Mouse (Mus musculus) kidney, embryonic 16.5 days (tissue): ENCODE data around the gene Yy1. TPM values are rescaled to one million over a fixed set of nuclear protein-coding genes. Genes with fewer than 3 reads are reported as not detected.
A peak's percentile ranks its signal among the peaks of the same experiment; 100 is the strongest.

Source experiments
- ATAC-seq: fragments of 200-750 bp; cut with Nextera tagmentation; 2 replicates; pipeline ENCODE4 v1.8.0; 2017; ENCODE audit warnings: moderate TSS enrichment; ENCODE audit not compliant: low FRiP score, low TSS enrichment
- H3K27ac ChIP-seq: fragments of 300-500 bp; sonication (generic); 2 replicates; pipeline ENCODE4 v1.5.1; 2014; ENCODE audit warnings: low read length
- H3K27me3 ChIP-seq: fragments of 300-500 bp; sonication (generic); 2 replicates; pipeline ENCODE4 v1.6.1; 2014; ENCODE audit warnings: low read length, control low read depth, mixed read lengths; ENCODE audit not compliant: insufficient read depth
- H3K36me3 ChIP-seq: fragments of 300-500 bp; sonication (generic); 2 replicates; pipeline ENCODE4 v1.6.1; 2014; ENCODE audit warnings: low read length, control low read depth, mixed read lengths; ENCODE audit not compliant: insufficient read depth
- H3K4me1 ChIP-seq: fragments of 300-500 bp; sonication (generic); 2 replicates; pipeline ENCODE4 v1.6.1; 2014; ENCODE audit warnings: low read length, control low read depth, mixed read lengths; ENCODE audit not compliant: insufficient read depth
- H3K4me2 ChIP-seq: fragments of 300-500 bp; sonication (generic); replicated peaks from 2 replicates; pipeline ENCODE4 v1.6.1; 2014; ENCODE audit warnings: low read depth, low read length
- H3K4me3 ChIP-seq: fragments of 300-500 bp; sonication (generic); 2 replicates; pipeline ENCODE4 v1.5.1; 2014; ENCODE audit warnings: mild to moderate bottlenecking, low read length
- H3K9ac ChIP-seq: fragments of 300-500 bp; sonication (generic); replicated peaks from 2 replicates; pipeline ENCODE4 v1.6.1; 2014; ENCODE audit warnings: low read length
- H3K9me3 ChIP-seq: fragments of 300-500 bp; sonication (generic); 2 replicates; pipeline ENCODE4 v1.6.1; 2016; ENCODE audit warnings: low read length, control low read depth
- WGBS: fragments of 180-500 bp; shearing (Covaris S2); extraction: QIAGEN DNeasy Blood & Tissue Kit; methylation state at CpG from one replicate; pipeline ENCODE4 v1.1.7; 2014; 5-methylcytosine and 5-hydroxymethylcytosine counted together
- polyA plus RNA-seq: library from polyadenylated mRNA; unstranded; fragments of >200 nt; fragmentation: Nextera tagmentation; extraction: Ambion mirVana; gene quantifications from 2 replicates; pipeline ENCODE4 v1.2.1, GENCODE M21; 2015

Gene Yy1
- polyA plus RNA-seq: 15.9 and 16.9 TPM in 2 replicates

DNA sequence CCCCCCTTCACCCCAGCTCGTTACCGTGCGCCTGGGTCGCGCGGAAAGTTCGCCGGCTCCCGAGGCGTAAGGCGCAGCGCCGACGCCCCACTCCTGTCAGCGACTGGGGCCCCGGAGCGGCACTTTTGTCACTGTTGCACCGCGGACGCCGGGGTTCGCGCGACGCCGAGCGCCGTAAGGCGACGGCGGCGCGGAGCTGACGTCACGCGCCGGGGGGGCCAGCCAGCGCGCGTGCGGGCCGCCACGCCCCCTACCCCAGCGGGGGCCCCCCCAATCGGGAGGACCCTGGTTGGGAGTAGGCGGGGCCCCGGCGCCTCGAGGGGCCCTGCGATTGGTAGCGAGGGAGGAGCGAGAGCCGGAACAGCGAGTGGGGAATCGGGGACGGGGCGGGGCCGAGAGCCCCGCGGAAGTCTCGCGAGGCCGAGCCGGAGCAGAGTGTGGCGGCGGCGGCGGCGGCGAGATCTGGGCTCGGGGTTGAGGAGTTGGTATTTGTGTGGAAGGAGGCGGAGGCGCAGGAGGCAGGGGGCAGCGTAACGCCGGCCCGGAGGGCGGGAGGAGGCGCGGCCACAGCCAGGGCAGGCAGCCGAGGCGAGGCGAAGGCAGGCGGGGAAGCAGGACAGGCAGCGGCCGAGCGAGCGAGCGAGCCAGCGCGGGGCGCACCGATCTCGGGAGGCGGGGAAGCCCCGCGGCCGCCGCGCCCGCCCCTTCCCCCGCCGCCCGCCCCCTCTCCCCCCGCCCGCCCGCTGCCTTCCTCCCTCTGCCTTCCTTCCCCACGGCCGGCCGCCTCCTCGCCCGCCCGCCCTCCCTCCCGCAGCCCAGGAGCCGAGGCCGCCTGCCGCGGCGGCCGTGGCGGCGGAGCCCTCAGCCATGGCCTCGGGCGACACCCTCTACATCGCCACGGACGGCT, at the start of gene Yy1:
Gene Yy1 (plus strand): TSS at position 428 of the 907 bp plus-strand sequence.
- H3K27me3 ChIP-seq: no peaks in the 10 kb centered on the region
- ATAC-seq: peak; percentile 96
- peak within 1 kb of the TSS; percentile 100 for H3K4me3 ChIP-seq
- peak within 1 kb of the TSS; percentile 99 for H3K27ac ChIP-seq
- H3K4me1 ChIP-seq: peaks cover 28% of the 10 kb centered on the region
- H3K9ac ChIP-seq: peak within 1 kb of the TSS; percentile 96
- no peaks in the 10 kb centered on the region for H3K9me3 ChIP-seq
- whole genome bisulfite sequencing: under 1% methylated on average over 80 of the region's 127 CpGs
- peak within 1 kb of the TSS; percentile 56 for H3K4me2 ChIP-seq
- no peaks in the 10 kb centered on the region for H3K36me3 ChIP-seq

DNA sequence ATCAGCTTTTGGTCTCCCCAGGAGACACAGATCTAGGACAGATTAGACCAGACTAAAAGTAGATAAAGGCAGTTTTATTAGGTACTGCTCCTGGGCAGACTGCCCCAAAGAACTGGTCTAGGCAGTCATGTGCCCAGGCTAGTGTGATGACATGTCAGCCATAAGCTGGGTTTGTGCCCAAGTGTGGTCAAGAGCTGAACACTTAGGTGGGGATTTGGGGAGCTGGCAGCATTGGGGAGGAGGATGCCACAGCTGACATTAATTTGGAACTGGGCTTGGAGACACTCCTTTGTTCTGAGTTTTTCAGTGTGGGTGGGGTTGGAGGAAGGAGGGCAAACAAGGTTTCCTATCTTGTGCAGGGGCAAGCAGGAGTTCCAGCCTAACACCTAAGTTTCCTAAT, 46.8 kb upstream of the Yy1 start:
- Histone ChIP-seq H3K27ac (no peak overlapping the region), H3K4me3 (no peak overlapping the region), H3K4me1 (no peaks in the 10 kb centered on the region), H3K9me3 (no peaks in the 10 kb centered on the region), H3K36me3 (no peaks in the 10 kb centered on the region), H3K27me3 (no peaks in the 10 kb centered on the region), H3K9ac (no peak overlapping the region), H3K4me2 (no peak overlapping the region)
- ATAC-seq: no peak

GRCm38 (mm10) chr12:108749019-108749418, 43.8 kb upstream of the Yy1 start:
- H3K9ac ChIP-seq: no peak overlapping the region
- WGBS: 76% methylated on average over 6 of the region's 6 CpGs
- ATAC-seq: no peak

DNA sequence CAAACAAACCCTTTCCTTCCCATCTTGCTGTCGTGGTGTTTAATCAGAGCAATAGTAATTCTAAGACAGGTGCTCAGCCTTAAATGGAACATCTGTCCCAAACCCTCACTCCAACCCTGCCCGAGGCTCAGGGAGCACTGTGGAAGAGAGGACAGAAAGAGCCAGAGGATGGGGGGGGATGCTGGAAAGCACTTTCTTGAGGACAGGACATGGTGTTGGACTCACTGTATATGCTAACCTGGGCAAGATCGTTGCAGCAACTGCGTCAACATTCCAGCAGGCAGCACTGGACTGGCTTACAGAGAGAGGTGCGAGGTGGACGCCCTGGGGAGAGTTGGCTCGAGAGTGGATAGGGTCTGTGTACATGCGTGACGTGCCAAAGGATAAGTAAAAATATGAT, 43.3 kb upstream of the Yy1 start:
- Histone ChIP-seq H3K4me3 (no peak overlapping the region), H3K4me1 (no peaks in the 10 kb centered on the region), H3K4me2 (no peak overlapping the region), H3K9ac (no peak overlapping the region), H3K9me3 (no peaks in the 10 kb centered on the region), H3K27me3 (no peaks in the 10 kb centered on the region), H3K36me3 (no peaks in the 10 kb centered on the region), H3K27ac (no peak overlapping the region)
- no peak for ATAC-seq
- WGBS: 84% methylated on average over 9 of the region's 9 CpGs

More at GRCm38 (mm10) chr12:108749019-108749418, 43.8 kb upstream of the Yy1 start:
- Histone ChIP-seq H3K4me1 (no peaks in the 10 kb centered on the region), H3K27me3 (no peaks in the 10 kb centered on the region), H3K9me3 (no peaks in the 10 kb centered on the region), H3K36me3 (no peaks in the 10 kb centered on the region), H3K4me2 (no peak overlapping the region), H3K27ac (no peak overlapping the region), H3K4me3 (no peak overlapping the region)

GRCm38 (mm10) chr12:108750226-108750625, 42.5 kb upstream of the Yy1 start:
- ATAC-seq: 0 out of 2 replicates have a peak, but pooled peaks have one; percentile 39
- Histone ChIP-seq H3K36me3 (no peaks in the 10 kb centered on the region), H3K27me3 (no peaks in the 10 kb centered on the region), H3K9ac (no peak overlapping the region), H3K27ac (no peak overlapping the region), H3K4me2 (no peak overlapping the region), H3K9me3 (no peaks in the 10 kb centered on the region), H3K4me3 (no peak overlapping the region), H3K4me1 (no peaks in the 10 kb centered on the region)
- WGBS: 67% methylated on average over 3 of the region's 3 CpGs

GRCm38 (mm10) chr12:108751790-108752189, 41.0 kb upstream of the Yy1 start:
- Histone ChIP-seq H3K27ac (no peak overlapping the region), H3K9ac (0 out of 2 replicates have a peak overlapping the region, but pooled peaks have one; percentile 11), H3K27me3 (no peaks in the 10 kb centered on the region), H3K9me3 (no peaks in the 10 kb centered on the region), H3K4me1 (no peaks in the 10 kb centered on the region), H3K4me2 (no peak overlapping the region), H3K36me3 (no peaks in the 10 kb centered on the region), H3K4me3 (no peak overlapping the region)
- WGBS: 45% methylated on average over 9 of the region's 9 CpGs
- no peak for ATAC-seq

- Histone ChIP-seq H3K36me3 (no peaks in the 10 kb centered on the region), H3K27ac (no peak overlapping the region), H3K9ac (no peak overlapping the region), H3K4me1 (peaks cover 8% of the 10 kb centered on the region), H3K4me3 (no peak overlapping the region), H3K9me3 (no peaks in the 10 kb centered on the region), H3K27me3 (no peaks in the 10 kb centered on the region), H3K4me2 (no peak overlapping the region)
- WGBS: 84% methylated on average over 21 of the region's 21 CpGs
- no peak for ATAC-seq
These were observed 37.6 kb upstream of the Yy1 start for GRCm38 (mm10) chr12:108755141-108755540.

DNA sequence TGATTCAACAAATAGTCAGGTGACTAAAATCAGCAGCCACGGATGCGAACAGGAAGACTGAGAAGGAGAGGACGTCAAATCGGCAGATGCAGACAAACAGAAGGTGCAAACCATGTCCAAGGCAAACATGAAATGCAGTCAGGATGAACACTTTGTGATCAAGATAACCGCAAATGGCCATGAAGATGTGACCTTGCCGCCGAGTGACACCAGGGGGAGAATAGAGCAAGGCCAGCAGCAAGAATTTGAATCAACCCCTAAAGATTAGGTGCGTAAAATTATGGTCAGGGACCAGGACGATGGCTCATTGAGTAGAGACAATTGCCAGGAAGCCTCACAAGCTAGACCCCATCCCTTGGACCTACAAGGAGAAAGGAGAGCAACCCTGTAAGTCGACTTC, 36.2 kb upstream of the Yy1 start:
- no peak for ATAC-seq
- Histone ChIP-seq H3K9ac (no peak overlapping the region), H3K4me1 (peaks cover 8% of the 10 kb centered on the region), H3K4me2 (no peak overlapping the region), H3K27me3 (no peaks in the 10 kb centered on the region), H3K4me3 (no peak overlapping the region), H3K27ac (no peak overlapping the region), H3K36me3 (no peaks in the 10 kb centered on the region), H3K9me3 (no peaks in the 10 kb centered on the region)
- WGBS: 88% methylated on average over 10 of the region's 10 CpGs

- WGBS: under 1% methylated on average over 41 of the region's 41 CpGs
- H3K27ac ChIP-seq: no peak overlapping the region
- peak; percentile 99 for ATAC-seq
These were observed 35.0 kb upstream of the Yy1 start for GRCm38 (mm10) chr12:108757717-108758257.

GRCm38 (mm10) chr12:108758273-108758672, 34.5 kb upstream of the Yy1 start:
- Histone ChIP-seq H3K4me3 (peak overlapping the region; percentile 77), H3K27ac (no peak overlapping the region)
- WGBS: 58% methylated on average over 8 of the region's 8 CpGs

More at GRCm38 (mm10) chr12:108757717-108758257, 35.0 kb upstream of the Yy1 start:
- peak overlapping the region; percentile 77 for H3K4me3 ChIP-seq
- H3K4me1 ChIP-seq: peaks cover 8% of the 10 kb centered on the region
- peak overlapping the region; percentile 81 for H3K9ac ChIP-seq
- H3K4me2 ChIP-seq: peak overlapping the region; percentile 87
- no peaks in the 10 kb centered on the region for H3K9me3 ChIP-seq
- H3K27me3 ChIP-seq: no peaks in the 10 kb centered on the region
- H3K36me3 ChIP-seq: no peaks in the 10 kb centered on the region

More at GRCm38 (mm10) chr12:108758273-108758672, 34.5 kb upstream of the Yy1 start:
- Histone ChIP-seq H3K9ac (peak overlapping the region; percentile 50), H3K27me3 (no peaks in the 10 kb centered on the region), H3K9me3 (no peaks in the 10 kb centered on the region), H3K36me3 (no peaks in the 10 kb centered on the region), H3K4me2 (peak overlapping the region; percentile 43), H3K4me1 (peaks cover 8% of the 10 kb centered on the region)
- ATAC-seq: no peak
